ENCODE assay signal across 7 mouse cellular contexts in the genomic region with DNA sequence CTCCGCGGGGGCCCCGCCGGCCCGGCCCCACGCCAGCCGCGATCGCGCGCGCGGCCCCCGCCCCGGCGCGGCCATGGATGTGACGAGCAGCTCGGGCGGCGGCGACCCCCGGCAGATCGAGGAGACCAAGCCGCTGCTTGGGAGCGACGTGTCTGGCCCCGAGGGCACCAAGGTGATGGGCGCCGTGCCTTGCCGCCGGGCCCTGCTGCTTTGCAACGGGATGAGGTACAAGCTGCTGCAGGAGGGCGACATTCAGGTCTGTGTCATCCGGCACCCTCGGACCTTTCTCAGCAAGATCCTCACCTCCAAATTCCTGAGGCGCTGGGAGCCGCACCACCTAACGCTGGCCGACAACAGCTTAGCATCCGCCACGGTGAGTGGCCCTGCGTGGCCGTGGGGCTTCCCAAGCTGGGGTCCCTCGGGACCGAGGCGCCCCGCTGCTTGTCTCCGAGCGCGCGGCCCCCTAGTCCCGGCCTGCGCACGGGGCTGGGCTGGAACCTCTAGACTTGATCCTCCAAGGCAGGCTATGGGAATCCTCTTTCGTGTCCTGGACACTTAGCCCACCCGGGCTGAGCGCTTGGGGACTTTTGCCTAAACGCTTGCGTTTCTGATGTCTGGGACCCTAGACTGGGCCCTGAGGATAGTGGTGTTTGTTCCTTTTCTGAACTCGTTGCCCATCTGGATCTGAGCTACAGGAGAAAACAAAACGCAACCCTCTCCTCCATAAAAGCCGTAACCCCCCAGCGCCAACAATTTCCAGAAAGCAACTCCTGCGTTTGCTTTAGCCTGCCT. TPM values are rescaled to one million over a fixed set of nuclear protein-coding genes. Genes with fewer than 3 reads are reported as not detected.
A peak's percentile ranks its signal among the peaks of the same experiment; 100 is the strongest.
DNase-seq lines count a peak whose midpoint lies in the region; ATAC-seq and TF ChIP-seq lines count a peak whose summit lies in the region.

TSS of gene Cmip (plus strand) at position 36 of the 792 bp plus-strand sequence.

- peak within 1 kb of the TSS; percentile 88 for H3K4me2 ChIP-seq in embryonic facial prominence, embryonic 13.5 days
- peak within 1 kb of the TSS; percentile 81 for H3K4me2 ChIP-seq in heart, embryonic 11.5 days
- H3K4me2 ChIP-seq in kidney, embryonic 14.5 days (replicated peaks; ENCODE audit: low read depth, low read length): peak within 1 kb of the TSS; percentile 89
- peak within 1 kb of the TSS; percentile 85 for H3K4me2 ChIP-seq in liver, embryonic 15.5 days

- in situ Hi-C loops in ES-E14 (cut with MboI; ENCODE audit: low sequenced_read_pairs in 2 of 2, unreplicated experiment in 2 of 2): no loop called here

- no peak for DNase-seq in ES-E14 (ENCODE audit: low read depth, low spot score)
- peak; percentile 56 for DNase-seq in adrenal gland, postnatal 14 days
- peak; percentile 54 for DNase-seq in retina, embryonic 14.5 days (ENCODE audit: low spot score)

- ATAC-seq in embryonic facial prominence, embryonic 13.5 days (ENCODE audit: insufficient number of reproducible peaks, insufficient read depth, low FRiP score, low TSS enrichment, low read depth): no peak
- ATAC-seq in heart, embryonic 11.5 days (replicated peaks; ENCODE audit: insufficient number of reproducible peaks, low FRiP score, low TSS enrichment): peak; percentile 24
- peak; percentile 11; the same call in 1 of the 2 replicates for ATAC-seq in kidney, embryonic 14.5 days (ENCODE audit: low FRiP score, low TSS enrichment)
- ATAC-seq in liver, embryonic 15.5 days (ENCODE audit: insufficient read depth): peak; percentile 25

- H3K4me1 ChIP-seq in ES-E14 (ENCODE audit: control insufficient read depth in 2 of 2, insufficient read depth in 2 of 2, low read length in 2 of 2, poor library complexity in 1 of 2): peaks cover 2 to 32% of the 10 kb centered on the region in 2 experiments; a peak in 3 of 4 replicates
- peaks cover 42% of the 10 kb centered on the region for H3K4me1 ChIP-seq in embryonic facial prominence, embryonic 13.5 days
- H3K4me1 ChIP-seq in heart, embryonic 11.5 days (ENCODE audit: control insufficient read depth, insufficient read depth, low read length): peaks cover 38% of the 10 kb centered on the region
- H3K4me1 ChIP-seq in kidney, embryonic 14.5 days (ENCODE audit: control insufficient read depth, insufficient read depth, low read length): peaks cover 36% of the 10 kb centered on the region
- peaks cover 71% of the 10 kb centered on the region for H3K4me1 ChIP-seq in liver, embryonic 15.5 days (replicated peaks)

- peak within 1 kb of the TSS; percentile 92 to 96 for H3K4me3 ChIP-seq in ES-E14 (ENCODE audit: insufficient read depth in 1 of 2, low read depth in 1 of 2, low read length in 2 of 2, poor library complexity in 1 of 2, severe bottlenecking in 1 of 2)
- H3K4me3 ChIP-seq in embryonic facial prominence, embryonic 13.5 days: peak within 1 kb of the TSS; percentile 82
- peak within 1 kb of the TSS; percentile 83 for H3K4me3 ChIP-seq in heart, embryonic 11.5 days (ENCODE audit: low read depth, low read length)
- H3K4me3 ChIP-seq in kidney, embryonic 14.5 days (ENCODE audit: low read length): peak within 1 kb of the TSS; percentile 80
- H3K4me3 ChIP-seq in liver, embryonic 15.5 days (replicated peaks): peak within 1 kb of the TSS; percentile 94

- no peaks in the 10 kb centered on the region for H3K9me3 ChIP-seq in ES-E14 (ENCODE audit: control insufficient read depth, insufficient read depth, low read depth, low read length)
- no peaks in the 10 kb centered on the region for H3K9me3 ChIP-seq in embryonic facial prominence, embryonic 13.5 days
- no peaks in the 10 kb centered on the region for H3K9me3 ChIP-seq in heart, embryonic 11.5 days (replicated peaks; ENCODE audit: control insufficient read depth, low read length)
- H3K9me3 ChIP-seq in kidney, embryonic 14.5 days (ENCODE audit: control insufficient read depth, low read length): no peaks in the 10 kb centered on the region
- no peaks in the 10 kb centered on the region for H3K9me3 ChIP-seq in liver, embryonic 15.5 days (replicated peaks)

- H3K27ac ChIP-seq in ES-E14 (ENCODE audit: insufficient read depth, low read depth, low read length, poor library complexity, severe bottlenecking): peak within 1 kb of the TSS; percentile 67
- H3K27ac ChIP-seq in embryonic facial prominence, embryonic 13.5 days: peak within 1 kb of the TSS; percentile 91
- H3K27ac ChIP-seq in heart, embryonic 11.5 days (ENCODE audit: low read depth, low read length): peak within 1 kb of the TSS; percentile 78
- peak within 1 kb of the TSS; percentile 85 for H3K27ac ChIP-seq in kidney, embryonic 14.5 days (ENCODE audit: low read depth, low read length)
- H3K27ac ChIP-seq in liver, embryonic 15.5 days (replicated peaks): peak within 1 kb of the TSS; percentile 87

- peak within 1 kb of the TSS; percentile 89 for H3K9ac ChIP-seq in ES-E14 (ENCODE audit: insufficient read depth, low read depth, low read length, poor library complexity, severe bottlenecking)
- H3K9ac ChIP-seq in embryonic facial prominence, embryonic 13.5 days: peak within 1 kb of the TSS; percentile 92
- H3K9ac ChIP-seq in heart, embryonic 11.5 days (ENCODE audit: low read depth, low read length): peak within 1 kb of the TSS; percentile 91
- peak within 1 kb of the TSS; percentile 95 for H3K9ac ChIP-seq in kidney, embryonic 14.5 days (ENCODE audit: low read depth, low read length)
- H3K9ac ChIP-seq in liver, embryonic 15.5 days: peak within 1 kb of the TSS; percentile 95

- peaks cover 2% of the 10 kb centered on the region; the same call in 1 of the 2 replicates for H3K36me3 ChIP-seq in ES-E14 (ENCODE audit: control insufficient read depth, insufficient read depth, low read length, poor library complexity, severe bottlenecking)
- H3K36me3 ChIP-seq in embryonic facial prominence, embryonic 13.5 days: no peaks in the 10 kb centered on the region
- no peaks in the 10 kb centered on the region for H3K36me3 ChIP-seq in heart, embryonic 11.5 days (ENCODE audit: control insufficient read depth, insufficient read depth, low read length)
- H3K36me3 ChIP-seq in kidney, embryonic 14.5 days (ENCODE audit: control insufficient read depth, insufficient read depth, low read length): no peaks in the 10 kb centered on the region
- H3K36me3 ChIP-seq in liver, embryonic 15.5 days (replicated peaks): no peaks in the 10 kb centered on the region

- H3K27me3 ChIP-seq in embryonic facial prominence, embryonic 13.5 days: no peaks in the 10 kb centered on the region
- H3K27me3 ChIP-seq in heart, embryonic 11.5 days (ENCODE audit: control insufficient read depth, insufficient read depth, low read length): no peaks in the 10 kb centered on the region
- no peaks in the 10 kb centered on the region for H3K27me3 ChIP-seq in kidney, embryonic 14.5 days (ENCODE audit: control insufficient read depth, insufficient read depth, low read length)
- H3K27me3 ChIP-seq in liver, embryonic 15.5 days: no peaks in the 10 kb centered on the region

- under 1% methylated on average over 65 of the region's 65 CpGs for WGBS in embryonic facial prominence, embryonic 13.5 days
- under 1% methylated on average over 58 of the region's 65 CpGs for WGBS in heart, embryonic 11.5 days (ENCODE audit: insufficient replicate concordance)
- 1% methylated on average over 51 of the region's 65 CpGs for WGBS in kidney, embryonic 14.5 days
- under 1% methylated on average over 60 of the region's 65 CpGs for WGBS in liver, embryonic 15.5 days (ENCODE audit: insufficient replicate concordance)

TF ChIP-seq in ES-E14, 5 proteins besides CTCF, POLR2A, EP300 and RAD21:
- no peak for TF ChIP-seq MAFK (IDR thresholded peaks at IDR 0.05; ENCODE audit: insufficient read depth, low read depth, low read length)
- no peak for TF ChIP-seq ZC3H11A (IDR thresholded peaks at IDR 0.05; ENCODE audit: borderline replicate concordance, low read depth, low read length)
- no peak for TF ChIP-seq ZNF384 (IDR thresholded peaks at IDR 0.05; ENCODE audit: low read depth, low read length)
- TF ChIP-seq HCFC1 (IDR thresholded peaks at IDR 0.05; ENCODE audit: borderline replicate concordance, insufficient read depth, low read length): no peak
- no peak for TF ChIP-seq CHD2 (IDR thresholded peaks at IDR 0.05; ENCODE audit: low read depth, low read length)

RNA-seq across cellular contexts. Expression of gene Cmip, which starts in this region (rescaled TPM):
- 24.5 and 26.3 TPM in 2 replicates for total RNA-seq in ES-E14 (2012; rRNA removed)
- 94.6 and 96.2 TPM in 2 replicates for total RNA-seq in adrenal gland, postnatal 14 days (2021)
- polyA plus RNA-seq in embryonic facial prominence, embryonic 13.5 days (2015; fragmentation: Nextera tagmentation; extraction: Ambion mirVana): 17.7 and 20.1 TPM in 2 replicates
- 8.6 and 9.2 TPM in 2 replicates for polyA plus RNA-seq in heart, embryonic 11.5 days (2014; fragmentation: Nextera tagmentation; extraction: Ambion mirVana)
- 22.9 and 23.7 TPM in 2 replicates for polyA plus RNA-seq in kidney, embryonic 14.5 days (2014; fragmentation: Nextera tagmentation; extraction: Ambion mirVana)
- 11.5 and 15.7 TPM in 2 replicates for polyA plus RNA-seq in liver, embryonic 15.5 days (2015; fragmentation: Nextera tagmentation; extraction: Ambion mirVana)
